Mouse (Mus musculus) bone marrow, adult 2 months (tissue): Measurements from ENCODE around the gene Gpank1.

Source experiments
- CTCF ChIP-seq: fragments of 200-500 bp; IDR thresholded peaks from 2 replicates; pipeline ENCODE4 v1.5.1; 2011; ENCODE audit warnings: low read length, control low read depth; ENCODE audit not compliant: control insufficient read depth, insufficient read depth
- POLR2A ChIP-seq: fragments of 200-500 bp; IDR thresholded peaks from 2 replicates; pipeline ENCODE4 v1.6.1; 2011; ENCODE audit warnings: low read depth, mild to moderate bottlenecking, control low read depth, low read length, borderline replicate concordance; ENCODE audit not compliant: control insufficient read depth

DNA sequence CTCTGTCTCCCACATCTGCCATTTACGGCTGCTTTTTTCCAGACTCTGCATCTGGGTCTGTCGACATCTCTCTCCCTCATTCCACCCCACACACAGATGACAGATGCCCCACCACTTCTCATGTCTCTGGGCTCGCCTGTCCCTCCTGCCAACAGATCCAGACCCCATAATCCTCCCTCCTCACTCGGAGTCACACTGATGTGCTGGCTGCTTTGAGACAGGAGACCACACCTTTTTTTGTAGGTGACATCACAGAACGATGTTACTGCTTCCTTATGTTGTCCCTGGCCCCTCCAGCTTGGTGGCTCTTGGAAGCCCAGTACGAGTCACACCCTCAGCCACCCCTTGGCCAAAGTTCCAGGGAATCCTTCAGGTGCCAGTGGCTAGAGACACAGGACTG, 41.0 kb upstream of the Gpank1 start:
- TF ChIP-seq POLR2A (no peak), CTCF (no peak)
